Mouse (Mus musculus): ENCODE results near the gene Map3k7.

The Map3k7 gene

DNA sequence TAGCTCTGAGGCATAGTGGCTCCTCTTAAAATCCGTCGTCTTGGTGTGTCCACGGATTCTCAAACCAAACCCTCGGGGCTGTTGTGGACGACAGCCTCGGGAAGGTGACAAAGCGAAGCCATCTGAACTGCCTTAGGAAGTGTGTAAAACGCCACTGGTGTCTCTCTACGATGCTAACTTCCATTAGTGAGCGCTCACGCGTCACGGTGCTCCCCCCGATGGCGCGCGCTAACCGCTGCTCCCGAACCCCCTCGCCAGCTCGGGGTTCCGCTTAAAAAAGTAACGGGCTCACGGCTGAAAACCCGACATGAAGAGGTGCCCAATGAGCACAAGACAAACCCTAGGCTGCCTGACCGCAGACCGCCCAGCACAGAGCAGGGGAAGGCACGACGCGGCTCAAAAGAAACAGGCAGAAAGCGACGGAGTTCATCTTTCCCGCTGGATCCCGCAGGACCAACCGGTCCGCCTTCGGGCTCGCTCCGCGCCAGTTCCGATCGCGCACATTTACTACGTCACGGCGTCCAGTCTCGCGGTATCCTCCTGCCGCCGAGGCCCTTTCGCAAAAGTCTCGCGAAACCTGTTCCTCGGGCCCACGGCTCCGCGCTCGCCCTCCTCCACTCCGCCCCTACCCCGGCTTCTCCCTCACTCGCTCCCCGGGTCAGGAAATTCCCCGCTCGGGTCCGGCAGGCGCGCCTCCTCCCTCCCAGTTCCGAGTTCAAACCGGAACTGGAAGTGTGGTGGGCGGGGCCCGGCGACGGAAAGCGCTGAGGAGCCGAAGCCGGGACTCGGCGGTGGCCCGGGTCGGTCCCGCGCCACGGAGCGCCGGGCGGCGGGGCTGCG lies at the start of gene Map3k7:
Gene Map3k7, plus strand, starts transcription at position 744 of the 840 bp plus-strand sequence.
- peak; percentile 91 for DNase-seq (ENCODE audit: low spot score)

- no peak for DNase-seq (ENCODE audit: low spot score)
These were observed 48.8 kb upstream of the Map3k7 start for GRCm38 (mm10) chr4:31915114-31915513.

GRCm38 (mm10) chr4:31918717-31919116 lies 45.2 kb upstream of the Map3k7 start:
- no peak for DNase-seq (ENCODE audit: low spot score)

- DNase-seq (ENCODE audit: low spot score) = no peak
These were observed 41.7 kb upstream of the Map3k7 start for GRCm38 (mm10) chr4:31922215-31922614.

DNA sequence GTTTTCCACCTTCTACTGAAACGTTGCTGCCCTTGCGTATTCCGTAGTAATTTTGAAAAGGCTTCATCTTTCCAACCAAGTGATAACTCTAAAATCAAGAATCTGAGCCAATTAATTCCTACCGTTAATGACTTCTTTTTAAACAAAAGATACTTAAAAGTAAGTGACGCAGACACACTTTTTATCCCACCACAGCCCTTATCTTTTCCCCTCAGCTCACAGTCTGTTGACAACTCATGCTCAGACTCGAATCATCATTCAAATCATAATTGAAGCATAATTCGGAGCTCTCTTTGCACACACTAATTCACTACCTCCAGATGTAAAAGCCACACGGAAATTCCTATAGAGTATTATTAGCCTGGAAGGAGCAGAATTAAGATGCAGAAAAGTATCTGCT lies 40.5 kb upstream of the Map3k7 start:
- no peak for DNase-seq (ENCODE audit: low spot score)

DNA sequence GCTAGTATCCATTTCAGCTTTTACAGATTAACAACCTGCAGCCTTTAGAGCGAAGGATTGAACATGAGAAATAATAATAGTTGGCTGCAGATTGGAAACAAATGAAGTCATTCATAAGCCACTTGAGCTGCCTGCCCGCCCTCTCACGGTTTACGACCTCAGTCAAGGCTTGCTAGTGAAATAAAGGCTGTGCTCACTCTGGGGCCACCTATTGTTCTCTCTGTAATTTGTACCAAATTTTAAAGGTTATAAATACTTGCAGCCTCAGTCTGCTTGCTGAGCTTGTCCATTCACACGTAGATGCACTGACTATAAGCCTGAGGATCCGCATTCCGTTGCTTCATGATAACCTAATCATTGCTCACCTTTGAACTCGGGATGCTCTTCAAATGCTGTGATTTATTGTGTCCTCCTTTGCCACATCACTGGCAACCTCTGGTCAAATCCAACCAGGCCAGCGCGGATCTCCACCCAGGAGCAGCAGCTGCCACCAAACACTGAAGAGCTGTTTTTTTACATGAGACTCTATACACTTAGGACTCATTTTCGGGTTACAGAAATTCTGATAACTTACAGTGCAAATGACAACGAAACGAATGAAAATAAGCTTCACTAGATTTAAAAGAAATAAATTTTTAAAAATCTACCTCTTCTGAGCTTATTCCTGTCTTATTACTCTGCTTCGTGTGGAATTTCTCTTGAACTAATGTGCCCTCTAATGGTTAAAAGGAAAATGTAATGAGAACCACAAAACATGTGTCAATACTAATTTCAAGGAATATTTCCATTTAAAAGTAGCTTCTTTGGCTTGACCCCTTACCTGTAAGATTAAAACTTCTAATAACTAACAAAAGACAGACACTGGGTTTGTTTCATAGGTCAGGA lies 39.4 kb upstream of the Map3k7 start:
- DNase-seq (ENCODE audit: low spot score) = no peak

DNA sequence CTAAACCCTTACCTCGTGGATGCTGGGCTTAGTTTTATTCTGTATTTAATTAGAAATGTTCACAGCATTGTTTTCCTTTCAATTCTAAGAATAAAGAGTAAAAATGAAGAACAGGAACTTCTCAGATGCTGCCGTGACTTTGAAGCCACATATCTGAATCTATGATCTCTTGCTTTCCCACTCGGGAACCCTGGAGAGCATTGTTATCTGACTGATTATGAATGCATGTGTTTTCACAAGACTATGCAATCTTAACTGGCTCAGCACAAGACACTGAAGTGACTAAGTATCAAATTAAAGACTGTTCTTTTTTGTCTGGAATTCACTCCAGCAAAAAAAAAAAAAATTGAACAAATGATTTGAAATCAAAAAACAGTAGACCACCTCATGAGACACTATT lies 30.7 kb upstream of the Map3k7 start:
- no peak for DNase-seq (ENCODE audit: low spot score)

- no peak for DNase-seq (ENCODE audit: low spot score)
These were observed 28.0 kb upstream of the Map3k7 start for GRCm38 (mm10) chr4:31935831-31936306.

GRCm38 (mm10) chr4:31936358-31936757 lies 27.5 kb upstream of the Map3k7 start:
- DNase-seq (ENCODE audit: low spot score) = no peak

DNA sequence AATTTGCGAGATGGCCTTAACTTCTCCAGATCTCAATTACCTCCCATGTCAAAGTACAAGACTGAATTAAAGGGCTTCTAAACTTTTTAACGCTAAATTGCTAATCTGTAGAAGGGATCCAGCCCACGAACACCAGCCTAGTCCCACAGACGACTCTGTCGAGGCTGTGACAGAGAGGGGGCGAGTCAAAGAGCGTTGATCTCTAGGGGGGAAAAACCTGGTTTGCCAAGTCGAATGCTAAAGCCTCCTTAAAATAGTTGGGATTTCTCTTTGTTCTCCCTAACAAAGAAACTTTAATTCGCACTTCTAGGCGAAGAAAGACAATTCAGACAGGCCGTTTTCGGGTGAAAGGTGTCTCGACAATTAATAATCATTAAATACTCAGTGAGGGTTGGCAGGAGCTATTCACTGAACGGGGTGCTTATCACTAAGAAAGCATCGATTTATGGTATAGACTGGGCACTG lies 27.0 kb upstream of the Map3k7 start:
- no peak for DNase-seq (ENCODE audit: low spot score)

- DNase-seq (ENCODE audit: low spot score) = no peak
These were observed 26.3 kb upstream of the Map3k7 start for GRCm38 (mm10) chr4:31937376-31938281.

DNA sequence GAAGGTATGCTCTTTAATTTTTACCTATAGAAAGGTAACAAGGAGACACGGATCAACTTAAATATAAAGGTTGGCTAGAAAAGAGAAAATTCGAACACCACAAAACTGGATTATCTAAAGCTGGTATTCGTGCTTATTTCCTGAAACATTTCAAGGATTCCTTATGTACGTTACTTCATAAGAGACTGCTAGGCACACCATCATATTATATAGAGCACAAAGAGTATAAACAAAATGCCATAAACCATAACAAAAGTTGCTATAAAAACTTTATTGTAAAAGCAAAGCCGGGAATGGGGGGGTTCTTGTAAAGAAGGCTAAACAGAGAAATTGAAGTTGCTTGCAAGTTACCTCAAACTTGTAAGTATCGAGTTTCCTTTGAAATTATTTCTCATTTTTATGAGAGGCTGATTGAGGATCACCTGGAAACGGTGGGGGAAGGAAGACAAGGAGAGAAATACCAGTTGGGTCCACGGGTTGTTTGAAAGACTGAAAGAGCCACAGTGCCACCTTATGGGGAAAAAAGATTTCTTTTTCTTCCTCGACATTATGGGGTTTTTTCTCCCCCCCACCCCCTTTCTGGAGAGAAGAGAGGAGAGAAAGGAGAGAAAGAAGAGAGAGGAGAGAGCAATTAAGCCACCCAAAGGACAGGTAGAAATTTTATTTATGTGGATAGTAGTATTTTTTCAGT lies 25.3 kb upstream of the Map3k7 start:
- DNase-seq (ENCODE audit: low spot score) = peak; percentile 26

DNA sequence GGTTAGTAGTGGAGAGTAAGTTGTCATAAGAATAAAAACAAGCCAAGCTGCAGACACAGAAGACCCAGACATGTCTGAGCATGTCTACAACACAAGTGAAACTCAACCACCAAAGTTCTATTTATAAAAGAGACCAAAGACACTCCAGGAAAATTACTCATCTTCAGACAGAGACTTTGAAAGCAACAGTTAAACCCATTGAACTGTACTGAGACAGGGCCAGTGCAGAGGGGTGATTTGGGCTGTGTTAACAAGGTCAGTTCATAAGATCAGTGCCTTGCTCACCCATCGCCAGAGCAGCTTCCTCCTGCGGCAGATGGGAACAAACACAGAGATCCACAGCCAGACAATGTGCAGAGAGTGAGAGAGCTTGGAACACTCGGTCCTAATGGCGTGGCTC lies 22.3 kb upstream of the Map3k7 start:
- no peak for DNase-seq (ENCODE audit: low spot score)

- DNase-seq (ENCODE audit: low spot score) = no peak
These were observed 20.9 kb upstream of the Map3k7 start for GRCm38 (mm10) chr4:31943045-31943444.

- peak; percentile 15 for DNase-seq (ENCODE audit: low spot score)
These were observed 438 bp downstream of the Map3k7 start for GRCm38 (mm10) chr4:31964194-31964875.

- DNase-seq (ENCODE audit: low spot score) = no peak
These were observed 1.3 kb downstream of the Map3k7 start for GRCm38 (mm10) chr4:31965208-31965607.

DNA sequence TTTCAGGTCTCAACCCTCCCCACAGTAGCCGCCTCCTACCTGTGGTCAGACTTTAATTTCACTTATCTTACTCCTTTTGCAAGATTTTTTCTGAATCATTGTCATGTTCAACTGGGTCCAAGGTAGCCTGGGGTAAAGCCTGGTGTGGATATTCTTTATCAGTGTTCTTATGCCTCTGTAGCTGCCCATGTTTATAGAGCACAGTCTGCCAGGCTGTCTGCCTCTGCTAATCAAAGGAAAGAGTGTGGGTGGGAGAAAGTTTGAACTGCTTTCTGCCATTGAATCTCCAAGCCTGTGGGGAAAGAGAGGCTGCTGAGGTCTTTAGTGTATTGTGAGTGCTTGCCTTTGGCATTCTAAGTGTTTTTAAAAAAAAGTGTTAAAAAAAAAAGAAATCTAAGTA lies 7.5 kb downstream of the Map3k7 start:
- DNase-seq (ENCODE audit: low spot score) = no peak

DNA sequence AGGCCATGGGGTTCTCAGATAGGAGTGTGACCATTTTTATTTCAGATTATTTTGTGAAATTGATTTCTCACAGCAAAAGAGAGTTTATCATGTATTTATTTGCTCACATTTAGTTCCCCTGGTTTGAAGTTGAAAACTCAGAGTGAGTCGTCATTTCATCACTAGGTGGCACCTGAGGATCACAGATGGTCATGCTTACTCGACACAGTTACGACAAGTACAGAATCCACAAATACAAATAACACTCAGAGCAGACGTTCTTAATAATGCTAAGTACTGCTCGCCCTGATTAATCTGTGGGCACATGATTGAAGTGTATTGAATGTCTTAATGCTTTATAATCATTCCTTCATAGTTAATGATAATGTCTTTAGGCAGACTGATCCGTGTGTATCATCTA lies 8.3 kb downstream of the Map3k7 start:
- DNase-seq (ENCODE audit: low spot score) = peak; percentile 19

DNA sequence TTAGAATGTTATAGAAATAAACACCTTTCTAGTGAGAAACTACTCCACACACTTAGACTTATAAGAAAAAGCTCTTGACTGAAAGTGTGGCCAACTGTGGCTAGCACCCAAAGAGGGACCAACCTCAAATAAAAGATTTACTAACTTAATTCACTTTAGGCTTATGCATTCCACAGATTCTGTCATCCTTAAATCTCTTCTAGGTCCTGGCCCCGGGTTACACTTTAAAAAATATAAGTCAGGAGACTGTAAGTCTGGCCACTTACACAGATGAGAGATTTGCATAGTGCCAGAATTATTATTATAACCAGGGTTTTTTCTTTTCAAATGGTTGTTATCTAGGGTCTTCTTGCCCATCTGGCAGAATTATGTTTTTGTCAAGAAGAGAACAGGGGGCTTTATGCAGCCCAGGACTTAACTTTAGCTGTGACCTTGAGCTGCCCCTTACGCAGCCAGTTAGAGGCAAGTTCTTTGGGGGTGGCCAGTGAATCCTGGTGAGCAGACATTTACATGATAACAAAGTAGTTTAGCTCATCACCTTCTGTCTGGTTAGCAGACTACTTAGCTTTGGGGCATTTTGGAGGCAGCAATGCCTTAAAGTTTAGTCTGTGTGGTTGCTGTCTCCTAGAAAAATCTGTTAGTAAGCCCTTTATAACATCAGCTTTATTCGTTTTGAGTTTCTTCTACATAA lies 11.5 kb downstream of the Map3k7 start:
- no peak for DNase-seq (ENCODE audit: low spot score)

DNA sequence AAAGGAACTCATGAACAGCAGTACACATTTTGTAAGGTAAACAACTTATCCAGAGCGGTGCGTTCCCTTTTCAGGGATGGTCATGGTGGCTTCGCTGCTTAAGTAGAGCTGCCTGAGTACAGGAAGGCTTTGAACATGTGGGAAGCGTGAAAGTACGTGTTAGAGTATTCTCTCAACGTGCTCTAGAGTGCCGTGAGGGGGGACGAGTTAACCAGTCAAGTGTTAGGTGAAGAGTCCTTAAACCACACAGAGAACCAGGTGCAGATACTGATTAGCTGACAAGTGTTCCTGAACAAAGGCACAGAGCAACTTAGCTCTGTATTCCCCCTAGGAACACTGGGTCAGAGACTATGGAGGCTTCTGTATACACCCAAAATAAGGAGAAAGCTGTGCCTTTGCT lies 18.0 kb downstream of the Map3k7 start:
- no peak for DNase-seq (ENCODE audit: low spot score)
